Mouse (Mus musculus): ENCODE results near the gene Nprl2. TPM values are rescaled to one million over a fixed set of nuclear protein-coding genes. Genes with fewer than 3 reads are reported as not detected.
A peak's percentile ranks its signal among the peaks of the same experiment; 100 is the strongest.

Gene Nprl2
- total and polyA plus RNA-seq, 3 experiments, result 23.2 to 30.2 TPM; not detected in 1

- peak; percentile 71; the same call in 1 of the 2 replicates for TF ChIP-seq TCF12 (IDR thresholded peaks at IDR 0.05; ENCODE audit: low read depth, low read length)
- TF ChIP-seq KAT2A (conservative IDR thresholded peaks at IDR 0.05; ENCODE audit: low read depth, low read length), result peak; percentile 34; the same call in 1 of the 2 replicates
- no peak for TF ChIP-seq NRF1 (IDR thresholded peaks at IDR 0.05; ENCODE audit: insufficient read depth, low read depth, low read length, poor library complexity, severe bottlenecking)
- no peak for TF ChIP-seq USF2 (IDR thresholded peaks at IDR 0.05; ENCODE audit: borderline replicate concordance in 1 of 2, insufficient read depth in 1 of 2, low read depth in 1 of 2, low read length in 2 of 2)
- TF ChIP-seq RAD21 (IDR thresholded peaks at IDR 0.05; ENCODE audit: low read depth, low read length), result no peak
- TF ChIP-seq MYC (IDR thresholded peaks at IDR 0.05; ENCODE audit: low read depth, low read length), result peak; percentile 99
- TF ChIP-seq POLR2AphosphoS2 (IDR thresholded peaks at IDR 0.05; ENCODE audit: low read length), result no peak
Measured at GRCm38 (mm10) chr9:107587833-107588639, 46.0 kb downstream of the Nprl2 start (continued).

DNA sequence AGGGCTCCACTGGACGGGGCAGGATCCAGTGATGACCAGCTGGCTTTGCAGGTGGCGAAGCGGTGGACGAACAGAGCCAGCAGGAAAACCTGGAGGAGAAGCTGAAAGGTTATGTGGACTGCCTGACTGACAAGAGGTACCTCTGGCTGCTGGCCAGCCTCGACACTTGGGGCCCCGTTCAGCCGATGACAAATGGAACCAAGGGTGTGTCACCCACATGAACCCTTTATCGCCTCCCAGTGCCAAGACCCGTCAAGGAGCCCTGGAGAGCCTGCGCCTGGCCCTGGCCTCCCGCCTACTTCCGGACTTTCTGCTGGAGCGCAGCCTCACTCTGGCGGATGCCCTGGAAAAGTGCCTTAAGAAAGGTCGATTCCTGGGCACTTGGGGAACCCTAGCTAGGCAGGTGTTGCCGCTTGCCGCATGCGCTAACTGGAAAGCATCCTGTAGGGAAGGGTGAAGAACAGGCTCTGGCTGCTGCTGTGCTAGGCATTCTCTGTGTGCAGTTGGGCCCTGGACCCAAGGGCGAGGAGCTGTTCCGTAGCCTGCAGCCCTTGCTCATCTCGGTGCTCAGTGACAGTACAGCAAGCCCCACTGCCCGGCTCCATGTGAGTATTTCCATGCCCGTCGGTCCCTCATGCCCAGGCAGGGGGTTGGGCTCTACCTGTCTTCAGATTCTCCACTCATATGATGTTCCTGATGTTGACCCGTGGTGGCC lies 48.2 kb downstream of the Nprl2 start:
- peak overlapping the region; percentile 99 for H3K9ac ChIP-seq (ENCODE audit: control insufficient read depth, low read depth, low read length, poor library complexity, severe bottlenecking)
- DNase-seq (ENCODE audit: low read depth, low spot score), result peak; percentile 95
- peak; percentile 72 for TF ChIP-seq MAX (IDR thresholded peaks at IDR 0.05; ENCODE audit: low read length)
- TF ChIP-seq ETS1 (IDR thresholded peaks at IDR 0.05; ENCODE audit: low read depth, low read length), result peak; percentile 91
- TF ChIP-seq JUND (IDR thresholded peaks at IDR 0.05; ENCODE audit: low read depth, low read length), result no peak
- no peak for TF ChIP-seq CHD1 (IDR thresholded peaks at IDR 0.05; ENCODE audit: low read depth, low read length)
- no peak for TF ChIP-seq RAD21 (IDR thresholded peaks at IDR 0.05; ENCODE audit: low read depth, low read length)
- TF ChIP-seq UBTF (IDR thresholded peaks at IDR 0.05; ENCODE audit: borderline replicate concordance, insufficient read depth, low read depth, low read length), result no peak
- TF ChIP-seq EP300 (IDR thresholded peaks at IDR 0.05; ENCODE audit: low read depth in 1 of 2, low read length in 2 of 2), result peak; percentile 53 to 72; a peak in 3 of 4 replicates
- TF ChIP-seq MXI1 (IDR thresholded peaks at IDR 0.05; ENCODE audit: low read depth, low read length), result peak; percentile 91
- no peak for TF ChIP-seq E2F4 (IDR thresholded peaks at IDR 0.05; ENCODE audit: borderline replicate concordance, low read depth, low read length)
- no peak; the same call in 1 of the 2 replicates for TF ChIP-seq ZMIZ1 (IDR thresholded peaks at IDR 0.05; ENCODE audit: low read depth, low read length)
- TF ChIP-seq NRF1 (IDR thresholded peaks at IDR 0.05; ENCODE audit: insufficient read depth, low read depth, low read length, poor library complexity, severe bottlenecking), result peak; percentile 69
- 0 out of 2 replicates have a peak, but pooled peaks have one; percentile 17 for TF ChIP-seq MEF2A (IDR thresholded peaks at IDR 0.05; ENCODE audit: extremely low read depth, insufficient replicate concordance, low read depth, low read length, poor library complexity, severe bottlenecking)
- peak in 1 of 3 experiments; percentile 10; a peak in 1 of 6 replicates for TF ChIP-seq CTCF (IDR thresholded peaks at IDR 0.05 in 2 of 3, conservative IDR thresholded peaks at IDR 0.05 in 1 of 3; ENCODE audit: control insufficient read depth in 1 of 3, insufficient read depth in 1 of 3, low read depth in 2 of 3, low read length in 3 of 3, poor library complexity in 1 of 3, severe bottlenecking in 1 of 3)
- TF ChIP-seq NELFE (IDR thresholded peaks at IDR 0.05; ENCODE audit: low read depth, low read length), result peak; percentile 55
- TF ChIP-seq HCFC1 (IDR thresholded peaks at IDR 0.05; ENCODE audit: low read depth, low read length), result no peak; the same call in 1 of the 2 replicates
- peak; percentile 41; the same call in 1 of the 2 replicates for TF ChIP-seq RCOR1 (IDR thresholded peaks at IDR 0.05; ENCODE audit: low read depth, low read length)
- no peak; the same call in 1 of the 2 replicates for TF ChIP-seq ZNF384 (IDR thresholded peaks at IDR 0.05; ENCODE audit: low read depth, low read length)
- TF ChIP-seq MYC (IDR thresholded peaks at IDR 0.05; ENCODE audit: low read depth, low read length), result no peak
- no peak for TF ChIP-seq MYB (IDR thresholded peaks at IDR 0.05; ENCODE audit: low read depth, low read length)
- TF ChIP-seq ZKSCAN1 (IDR thresholded peaks at IDR 0.05; ENCODE audit: low read depth, low read length), result no peak
- TF ChIP-seq ZC3H11A (IDR thresholded peaks at IDR 0.05; ENCODE audit: low read depth, low read length), result no peak
- no peak for TF ChIP-seq CHD2 (IDR thresholded peaks at IDR 0.05; ENCODE audit: low read length)
- no peak for TF ChIP-seq BHLHE40 (IDR thresholded peaks at IDR 0.05; ENCODE audit: borderline replicate concordance, low read depth, low read length)
- TF ChIP-seq TCF12 (IDR thresholded peaks at IDR 0.05; ENCODE audit: low read depth, low read length), result peak; percentile 40; the same call in 1 of the 2 replicates
- peak; percentile 24; the same call in 1 of the 2 replicates for TF ChIP-seq USF1 (IDR thresholded peaks at IDR 0.05; ENCODE audit: low read depth, low read length)
- 0 out of 2 replicates have a peak, but pooled peaks have one; percentile 68 for TF ChIP-seq MAZ (IDR thresholded peaks at IDR 0.05; ENCODE audit: low read depth, low read length)
- TF ChIP-seq KAT2A (conservative IDR thresholded peaks at IDR 0.05; ENCODE audit: low read depth, low read length), result no peak

More for the DNA sequence above, 48.2 kb downstream of the Nprl2 start:
- H3K79me2 ChIP-seq (ENCODE audit: control insufficient read depth, insufficient read depth, low read length, poor library complexity), result peaks cover 34% of the 10 kb centered on the region
- H3K27ac ChIP-seq (ENCODE audit: control insufficient read depth, low read depth, low read length), result peak overlapping the region; percentile 99
- H3K27me3 ChIP-seq (ENCODE audit: control insufficient read depth in 1 of 2, insufficient read depth in 2 of 2, low read length in 2 of 2), result no peaks in the 10 kb centered on the region
- H3K4me3 ChIP-seq (ENCODE audit: control insufficient read depth in 1 of 2, insufficient read depth in 1 of 2, low read depth in 2 of 2, low read length in 2 of 2), result peak overlapping the region; percentile 55 to 86
- peaks cover 16 to 26% of the 10 kb centered on the region in 2 experiments; a peak in 3 of 4 replicates for H3K4me1 ChIP-seq (ENCODE audit: control insufficient read depth in 1 of 2, insufficient read depth in 2 of 2, low read length in 2 of 2)
- no peaks in the 10 kb centered on the region for H3K9me3 ChIP-seq (replicated peaks; ENCODE audit: insufficient read depth, low read length)
- peaks cover 5 to 27% of the 10 kb centered on the region in 2 experiments; a peak in 3 of 4 replicates for H3K36me3 ChIP-seq (ENCODE audit: control insufficient read depth in 1 of 2, insufficient read depth in 2 of 2, low read length in 2 of 2)

All from MEL (cell line).